Mouse (Mus musculus): ENCODE results near the gene Dupd1. TPM values are rescaled to one million over a fixed set of nuclear protein-coding genes. Genes with fewer than 3 reads are reported as not detected.

The Dupd1 gene
- polyA plus RNA-seq, 1 experiment from 2014 or later: 0.15 TPM

GRCm38 (mm10) chr14:21744169-21744568, 29.8 kb upstream of the Dupd1 start:
- 92% methylated on average over 1 of the region's 1 CpGs for WGBS
- no peaks in the 10 kb centered on the region for H3K9me3 ChIP-seq
- peaks cover 32% of the 10 kb centered on the region for H3K27me3 ChIP-seq (ENCODE audit: insufficient read depth, poor library complexity, severe bottlenecking)
- H3K4me1 ChIP-seq: peaks cover 17% of the 10 kb centered on the region
- H3K36me3 ChIP-seq: no peaks in the 10 kb centered on the region
- no peak for DNase-seq (ENCODE audit: low spot score)
- H3K4me3 ChIP-seq: no peak overlapping the region
- no peak overlapping the region for H3K27ac ChIP-seq

DNA sequence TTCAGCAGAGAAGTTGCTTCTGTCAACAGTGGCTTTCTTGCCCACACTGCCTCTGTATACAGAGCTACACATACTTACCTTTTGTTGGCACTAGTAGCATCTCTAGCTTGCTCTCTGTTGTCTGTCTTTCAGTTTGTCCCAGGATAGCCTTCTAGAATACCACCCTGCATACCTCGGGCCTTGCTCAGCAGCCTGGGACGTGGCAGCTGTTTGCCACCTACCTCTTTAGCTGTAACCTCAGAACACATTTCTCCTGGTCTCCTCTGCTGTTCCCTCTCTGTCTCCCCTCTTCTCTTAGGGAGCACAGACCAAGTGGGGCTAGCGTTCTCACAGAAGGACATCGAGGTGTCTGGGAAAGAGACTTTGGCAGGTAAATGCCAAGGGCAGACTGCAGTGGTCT, 28.1 kb upstream of the Dupd1 start:
- DNase-seq (ENCODE audit: low spot score): no peak
- Histone ChIP-seq H3K4me3 (no peak overlapping the region), H3K4me1 (peaks cover 12% of the 10 kb centered on the region), H3K27ac (no peak overlapping the region), H3K9me3 (no peaks in the 10 kb centered on the region), H3K27me3 (ENCODE audit: insufficient read depth, poor library complexity, severe bottlenecking) (peaks cover 32% of the 10 kb centered on the region), H3K36me3 (no peaks in the 10 kb centered on the region)
- 90% methylated on average over 4 of the region's 4 CpGs for WGBS

GRCm38 (mm10) chr14:21741786-21742185, 27.4 kb upstream of the Dupd1 start:
- H3K4me3 ChIP-seq: no peak overlapping the region
- 11% methylated on average over 4 of the region's 4 CpGs for WGBS

DNA sequence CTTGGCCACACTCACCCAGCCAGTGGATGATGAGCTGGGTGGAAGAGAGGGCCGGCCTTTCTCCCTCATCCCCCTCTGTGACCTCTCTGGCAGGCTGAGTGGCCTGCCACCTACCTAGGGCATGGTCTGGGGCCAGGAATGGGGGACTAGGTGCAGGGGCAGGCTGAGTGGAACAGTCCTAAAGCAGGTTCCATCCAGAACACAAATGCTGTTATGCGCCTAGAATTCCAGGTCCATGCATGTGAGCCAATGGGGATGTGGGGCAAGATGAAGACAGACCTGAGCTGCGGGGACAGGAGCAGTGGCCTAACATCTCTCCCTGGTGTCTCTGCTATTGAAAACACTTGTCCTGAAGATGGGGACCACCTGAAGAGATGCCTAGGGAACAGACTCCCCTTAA, 26.9 kb upstream of the Dupd1 start:
- 83% methylated on average over 3 of the region's 3 CpGs for WGBS
- H3K9me3 ChIP-seq: no peaks in the 10 kb centered on the region
- H3K36me3 ChIP-seq: no peaks in the 10 kb centered on the region
- H3K27ac ChIP-seq: peak overlapping the region; percentile 37; the same call in 1 of the 2 replicates
- peaks cover 32% of the 10 kb centered on the region for H3K27me3 ChIP-seq (ENCODE audit: insufficient read depth, poor library complexity, severe bottlenecking)
- no peak for DNase-seq (ENCODE audit: low spot score)
- peaks cover 12% of the 10 kb centered on the region for H3K4me1 ChIP-seq
- H3K4me3 ChIP-seq: no peak overlapping the region

More at GRCm38 (mm10) chr14:21741786-21742185, 27.4 kb upstream of the Dupd1 start:
- Histone ChIP-seq H3K36me3 (no peaks in the 10 kb centered on the region), H3K27me3 (ENCODE audit: insufficient read depth, poor library complexity, severe bottlenecking) (peaks cover 32% of the 10 kb centered on the region), H3K4me1 (peaks cover 12% of the 10 kb centered on the region), H3K27ac (no peak overlapping the region; the same call in 1 of the 2 replicates), H3K9me3 (no peaks in the 10 kb centered on the region)
- peak; percentile 88 for DNase-seq (ENCODE audit: low spot score)

DNA sequence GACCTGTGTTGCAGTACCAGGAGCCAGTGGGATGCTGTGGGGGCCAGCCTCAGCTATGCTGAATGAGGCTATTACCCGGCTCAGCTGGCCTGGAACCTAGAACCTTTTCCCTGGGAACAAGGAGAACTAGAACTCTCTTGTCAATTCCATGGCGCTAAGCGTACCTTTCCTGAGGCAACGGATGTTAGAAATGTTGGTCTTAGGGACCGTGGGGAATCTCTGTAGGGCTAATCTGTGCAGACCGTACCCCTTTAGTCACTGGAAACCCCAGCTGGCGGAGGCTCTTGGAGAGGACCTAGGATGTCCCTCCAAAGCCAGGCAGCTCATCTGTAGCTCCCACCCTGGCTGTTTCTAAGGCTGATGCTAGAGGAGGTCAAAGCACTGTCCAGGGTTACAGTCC, 26.0 kb upstream of the Dupd1 start:
- WGBS: 86% methylated on average over 7 of the region's 7 CpGs
- H3K9me3 ChIP-seq: no peaks in the 10 kb centered on the region
- no peak overlapping the region for H3K27ac ChIP-seq
- H3K36me3 ChIP-seq: no peaks in the 10 kb centered on the region
- DNase-seq (ENCODE audit: low spot score): no peak
- H3K27me3 ChIP-seq (ENCODE audit: insufficient read depth, poor library complexity, severe bottlenecking): peaks cover 32% of the 10 kb centered on the region
- no peak overlapping the region for H3K4me3 ChIP-seq
- H3K4me1 ChIP-seq: peaks cover 12% of the 10 kb centered on the region

GRCm38 (mm10) chr14:21733131-21733905, 18.9 kb upstream of the Dupd1 start:
- Histone ChIP-seq H3K36me3 (no peaks in the 10 kb centered on the region), H3K4me1 (peaks cover 16% of the 10 kb centered on the region), H3K27ac (no peak overlapping the region), H3K9me3 (no peaks in the 10 kb centered on the region), H3K4me3 (no peak overlapping the region), H3K27me3 (ENCODE audit: insufficient read depth, poor library complexity, severe bottlenecking) (no peaks in the 10 kb centered on the region)
- WGBS: 84% methylated on average over 15 of the region's 15 CpGs
- peak; percentile 70 for DNase-seq (ENCODE audit: low spot score)

- H3K4me3 ChIP-seq: no peak overlapping the region
- peak; percentile 66 for DNase-seq (ENCODE audit: low spot score)
- H3K36me3 ChIP-seq: no peaks in the 10 kb centered on the region
- H3K27ac ChIP-seq: no peak overlapping the region
- peaks cover 20% of the 10 kb centered on the region for H3K4me1 ChIP-seq
- H3K9me3 ChIP-seq: no peaks in the 10 kb centered on the region
- no peaks in the 10 kb centered on the region for H3K27me3 ChIP-seq (ENCODE audit: insufficient read depth, poor library complexity, severe bottlenecking)
- WGBS: 86% methylated on average over 4 of the region's 4 CpGs
These were observed 15.6 kb upstream of the Dupd1 start for GRCm38 (mm10) chr14:21729936-21730335.

- peaks cover 22% of the 10 kb centered on the region for H3K4me1 ChIP-seq
- DNase-seq (ENCODE audit: low spot score): peak; percentile 73
- H3K27me3 ChIP-seq (ENCODE audit: insufficient read depth, poor library complexity, severe bottlenecking): no peaks in the 10 kb centered on the region
- peak overlapping the region; percentile 57; the same call in 1 of the 2 replicates for H3K27ac ChIP-seq
- WGBS: 50% methylated on average over 6 of the region's 6 CpGs
- H3K9me3 ChIP-seq: no peaks in the 10 kb centered on the region
- no peak overlapping the region for H3K4me3 ChIP-seq
- no peaks in the 10 kb centered on the region for H3K36me3 ChIP-seq
These were observed 14.8 kb upstream of the Dupd1 start for GRCm38 (mm10) chr14:21729031-21729732.

GRCm38 (mm10) chr14:21722021-21722698, 7.8 kb upstream of the Dupd1 start:
- H3K9me3 ChIP-seq: no peaks in the 10 kb centered on the region
- 85% methylated on average over 8 of the region's 8 CpGs for WGBS
- no peaks in the 10 kb centered on the region; the same call in 1 of the 2 replicates for H3K27me3 ChIP-seq (ENCODE audit: insufficient read depth, poor library complexity, severe bottlenecking)
- H3K36me3 ChIP-seq: no peaks in the 10 kb centered on the region
- DNase-seq (ENCODE audit: low spot score): no peak
- H3K27ac ChIP-seq: no peak overlapping the region
- no peak overlapping the region for H3K4me3 ChIP-seq
- H3K4me1 ChIP-seq: peaks cover 27% of the 10 kb centered on the region

DNA sequence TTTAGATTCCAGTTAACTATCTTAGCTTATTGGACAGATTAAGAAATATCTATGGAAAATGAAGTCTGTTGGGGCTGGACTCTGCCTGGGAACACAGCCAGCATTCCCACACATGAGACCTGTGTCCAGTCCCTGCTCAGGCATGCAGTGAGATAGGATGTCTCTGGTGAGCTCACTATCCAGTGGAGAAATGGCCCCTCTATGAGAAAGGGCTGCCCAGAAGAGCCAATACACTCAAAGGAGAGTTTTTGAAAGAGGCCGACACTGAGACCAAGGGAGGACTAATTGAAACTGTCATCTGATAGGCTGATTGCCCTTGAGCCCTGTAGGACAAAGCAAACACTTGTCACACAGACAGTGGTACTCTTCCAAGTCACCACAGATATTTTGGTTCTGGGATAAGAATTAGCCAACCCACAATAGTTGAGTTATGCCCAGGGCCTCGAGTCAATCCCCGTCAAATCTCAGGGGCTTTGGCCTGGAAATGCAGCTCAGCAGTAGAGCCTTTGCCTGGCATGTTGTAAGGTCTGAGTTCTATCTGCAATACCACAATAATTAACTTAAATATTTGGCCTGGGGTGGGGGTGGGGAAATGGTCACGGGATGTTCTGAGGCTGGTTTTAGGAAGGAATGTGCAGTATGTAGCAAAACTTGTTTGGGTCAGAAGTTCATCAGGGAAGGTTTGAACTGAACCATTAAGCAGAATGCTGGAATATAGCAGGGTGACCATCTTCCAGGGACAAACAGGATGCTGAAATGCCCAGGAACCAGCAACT, 6.2 kb upstream of the Dupd1 start:
- H3K4me3 ChIP-seq: no peak overlapping the region
- H3K4me1 ChIP-seq: peaks cover 30% of the 10 kb centered on the region
- WGBS: 46% methylated on average over 4 of the region's 4 CpGs
- no peaks in the 10 kb centered on the region for H3K9me3 ChIP-seq
- no peaks in the 10 kb centered on the region; the same call in 1 of the 2 replicates for H3K27me3 ChIP-seq (ENCODE audit: insufficient read depth, poor library complexity, severe bottlenecking)
- peak overlapping the region; percentile 31; the same call in 1 of the 2 replicates for H3K27ac ChIP-seq
- H3K36me3 ChIP-seq: no peaks in the 10 kb centered on the region
- DNase-seq (ENCODE audit: low spot score): no peak

DNA sequence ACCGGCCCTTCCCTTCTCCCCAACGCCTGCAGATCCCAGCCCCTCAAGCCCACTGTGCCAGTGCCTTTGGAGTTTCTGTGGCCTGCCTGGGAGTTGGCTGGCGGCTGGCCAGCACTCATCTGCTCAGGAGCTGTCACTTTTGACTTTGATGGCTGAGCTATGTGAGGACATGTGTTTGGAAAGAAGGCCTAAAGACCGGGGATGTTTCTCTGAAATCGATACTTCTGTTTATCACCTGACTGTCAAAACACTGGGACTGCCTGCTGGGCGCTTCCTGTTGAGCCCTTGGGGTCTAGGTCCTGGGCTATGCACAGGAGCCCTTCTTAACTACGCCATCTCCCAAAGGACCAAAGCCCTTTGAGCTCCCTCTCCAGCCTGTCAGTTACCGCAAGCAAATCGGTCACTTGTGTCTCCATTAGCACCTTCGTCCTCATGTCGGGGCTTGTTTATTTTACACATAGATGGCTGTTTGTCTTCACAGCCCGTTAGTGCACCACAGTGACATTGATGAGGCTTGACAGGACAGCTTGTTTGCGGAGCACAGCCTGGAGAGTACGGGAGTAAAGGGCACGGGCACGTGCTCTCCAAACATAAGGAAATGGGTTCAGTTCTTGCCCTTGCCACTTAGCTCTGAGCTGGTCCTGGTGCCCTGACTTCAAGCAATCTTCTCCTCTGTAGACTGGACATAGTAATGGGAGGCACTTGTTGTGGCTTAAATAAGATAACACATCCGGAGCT, 5.4 kb upstream of the Dupd1 start:
- DNase-seq (ENCODE audit: low spot score): no peak

DNA sequence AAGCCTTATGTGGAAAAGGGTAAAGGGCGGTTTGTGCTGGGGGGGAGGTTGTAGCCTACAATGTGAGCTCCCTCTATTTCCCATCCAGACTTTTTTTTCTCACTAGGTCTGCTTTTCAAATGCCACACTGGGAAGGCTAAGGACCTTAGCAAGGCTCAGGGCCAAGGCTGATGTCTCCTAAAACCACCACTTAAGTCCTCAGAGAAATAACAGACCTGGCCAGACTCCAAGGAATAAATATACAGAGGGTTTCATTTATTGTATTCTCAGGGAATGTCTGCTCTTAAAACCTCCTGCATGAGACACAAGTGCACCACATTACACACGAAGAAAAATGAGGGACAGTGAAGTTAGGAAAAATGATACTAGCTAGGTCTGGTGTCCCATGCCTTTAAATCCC, 3.1 kb downstream of the Dupd1 start:
- H3K4me1 ChIP-seq: peaks cover 32% of the 10 kb centered on the region
- no peak for DNase-seq (ENCODE audit: low spot score)
- H3K36me3 ChIP-seq: no peaks in the 10 kb centered on the region
- WGBS: 82% methylated on average over 2 of the region's 2 CpGs
- H3K4me3 ChIP-seq: no peak overlapping the region
- no peaks in the 10 kb centered on the region for H3K9me3 ChIP-seq
- peaks cover 5% of the 10 kb centered on the region; the same call in 1 of the 2 replicates for H3K27me3 ChIP-seq (ENCODE audit: insufficient read depth, poor library complexity, severe bottlenecking)
- no peak overlapping the region for H3K27ac ChIP-seq

More for the DNA sequence above, 5.4 kb upstream of the Dupd1 start:
- no peaks in the 10 kb centered on the region for H3K36me3 ChIP-seq
- H3K4me3 ChIP-seq: peak overlapping the region; percentile 10
- H3K27ac ChIP-seq: peak overlapping the region; percentile 31
- peaks cover 26% of the 10 kb centered on the region for H3K4me1 ChIP-seq
- H3K9me3 ChIP-seq: no peaks in the 10 kb centered on the region
- WGBS: 9% methylated on average over 17 of the region's 17 CpGs
- no peaks in the 10 kb centered on the region; the same call in 1 of the 2 replicates for H3K27me3 ChIP-seq (ENCODE audit: insufficient read depth, poor library complexity, severe bottlenecking)
